Comparison of ENCODE assay signal across 24 mouse cellular contexts in the genomic region with DNA sequence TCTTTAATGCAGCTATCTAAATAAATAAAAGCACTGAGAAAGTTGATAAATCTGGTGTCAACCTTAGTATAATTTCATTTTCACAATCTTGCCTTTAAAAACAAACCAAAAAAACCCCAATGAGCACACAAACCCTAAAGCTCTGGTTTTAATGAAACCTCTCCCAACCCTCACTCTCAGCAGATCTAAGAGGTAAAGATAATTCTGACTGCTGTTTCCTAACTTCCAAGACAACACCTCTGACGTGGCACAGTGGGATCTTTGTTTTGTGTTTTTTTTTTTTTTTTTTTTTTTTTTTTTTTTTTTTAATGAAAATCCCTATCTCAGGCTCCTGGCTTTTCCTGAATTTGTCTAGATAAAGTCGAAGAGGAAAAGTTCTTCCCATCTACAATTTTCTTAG. TPM values are rescaled to one million over a fixed set of nuclear protein-coding genes. Genes with fewer than 3 reads are reported as not detected.
A peak's percentile ranks its signal among the peaks of the same experiment; 100 is the strongest.
DNase-seq lines count a peak whose midpoint lies in the region; ATAC-seq lines count a peak whose summit lies in the region.
"Had no signal": no experiment of that assay in that cellular context is flagged by ENCODE, and none has a peak within 500 bp of the region (broad histone marks: within the 10 kb centered on the region; RNA-seq: fewer than 3 reads in every experiment).

No protein-coding gene starts in this region.

- H3K27ac ChIP-seq in embryonic facial prominence, embryonic 12.5 days = 0 out of 2 replicates have a peak overlapping the region, but pooled peaks have one; percentile 66
- no peak overlapping the region for H3K27ac ChIP-seq in embryonic facial prominence, embryonic 10.5 days (replicated peaks)
- H3K27ac ChIP-seq in midbrain, embryonic 11.5 days (ENCODE audit: low read depth, low read length) = no peak overlapping the region
- no peak overlapping the region for H3K27ac ChIP-seq in midbrain, embryonic 14.5 days (replicated peaks; ENCODE audit: low read depth, low read length)
- peak overlapping the region; percentile 75; the same call in 1 of the 2 replicates for H3K27ac ChIP-seq in embryonic facial prominence, embryonic 15.5 days (replicated peaks)
- H3K27ac ChIP-seq: heart, embryonic 15.5 days had no signal

- H3K4me2 ChIP-seq in embryonic facial prominence, embryonic 12.5 days (replicated peaks) = no peak overlapping the region
- H3K4me2 ChIP-seq in midbrain, embryonic 11.5 days = no peak overlapping the region
- H3K4me2 ChIP-seq in midbrain, embryonic 14.5 days (ENCODE audit: low read length) = no peak overlapping the region
- H3K4me2 ChIP-seq in embryonic facial prominence, embryonic 15.5 days (replicated peaks) = 0 out of 2 replicates have a peak overlapping the region, but pooled peaks have one; percentile 48
- H3K4me2 ChIP-seq: hindbrain, embryonic 13.5 days had no signal

- H3K9ac ChIP-seq in embryonic facial prominence, embryonic 12.5 days = no peak overlapping the region
- no peak overlapping the region for H3K9ac ChIP-seq in midbrain, embryonic 11.5 days (ENCODE audit: low read length)
- H3K9ac ChIP-seq in midbrain, embryonic 14.5 days (replicated peaks; ENCODE audit: low read length) = no peak overlapping the region
- no peak overlapping the region for H3K9ac ChIP-seq in embryonic facial prominence, embryonic 15.5 days
- H3K9ac ChIP-seq: forebrain, postnatal 0 days; heart, embryonic 12.5 days; heart, embryonic 15.5 days had no signal

- H3K9me3 ChIP-seq in embryonic facial prominence, embryonic 12.5 days = no peaks in the 10 kb centered on the region
- H3K9me3 ChIP-seq in embryonic facial prominence, embryonic 10.5 days = no peaks in the 10 kb centered on the region
- no peaks in the 10 kb centered on the region for H3K9me3 ChIP-seq in midbrain, embryonic 11.5 days (ENCODE audit: control insufficient read depth, low read length)
- no peaks in the 10 kb centered on the region for H3K9me3 ChIP-seq in midbrain, embryonic 14.5 days (ENCODE audit: control insufficient read depth, low read length)
- H3K9me3 ChIP-seq in embryonic facial prominence, embryonic 15.5 days (replicated peaks) = no peaks in the 10 kb centered on the region
- H3K9me3 ChIP-seq: heart, embryonic 12.5 days; heart, embryonic 15.5 days; hindbrain, embryonic 10.5 days; hindbrain, embryonic 13.5 days had no signal

- peaks cover 56% of the 10 kb centered on the region for H3K4me1 ChIP-seq in embryonic facial prominence, embryonic 12.5 days
- peaks cover 79% of the 10 kb centered on the region for H3K4me1 ChIP-seq in embryonic facial prominence, embryonic 10.5 days
- peaks cover 25% of the 10 kb centered on the region for H3K4me1 ChIP-seq in midbrain, embryonic 11.5 days (ENCODE audit: control insufficient read depth, insufficient read depth, low read length)
- peaks cover 32% of the 10 kb centered on the region for H3K4me1 ChIP-seq in midbrain, embryonic 14.5 days (ENCODE audit: control insufficient read depth, insufficient read depth, low read length)
- peaks cover 55% of the 10 kb centered on the region for H3K4me1 ChIP-seq in embryonic facial prominence, embryonic 15.5 days

- no peaks in the 10 kb centered on the region for H3K36me3 ChIP-seq in embryonic facial prominence, embryonic 12.5 days
- no peaks in the 10 kb centered on the region for H3K36me3 ChIP-seq in embryonic facial prominence, embryonic 10.5 days (replicated peaks)
- H3K36me3 ChIP-seq in midbrain, embryonic 11.5 days (ENCODE audit: control insufficient read depth, insufficient read depth, low read length) = no peaks in the 10 kb centered on the region
- no peaks in the 10 kb centered on the region for H3K36me3 ChIP-seq in midbrain, embryonic 14.5 days (ENCODE audit: control insufficient read depth, insufficient read depth, low read length)
- no peaks in the 10 kb centered on the region for H3K36me3 ChIP-seq in embryonic facial prominence, embryonic 15.5 days
- H3K36me3 ChIP-seq: heart, embryonic 12.5 days; heart, embryonic 15.5 days; hindbrain, embryonic 10.5 days; hindbrain, embryonic 13.5 days had no signal

- no peak for ATAC-seq in embryonic facial prominence, embryonic 12.5 days (ENCODE audit: insufficient number of reproducible peaks, insufficient read depth, low FRiP score, low TSS enrichment)
- no peak for ATAC-seq in midbrain, embryonic 11.5 days (ENCODE audit: low FRiP score)
- ATAC-seq in midbrain, embryonic 14.5 days (ENCODE audit: low FRiP score, low TSS enrichment) = no peak
- ATAC-seq in embryonic facial prominence, embryonic 15.5 days (ENCODE audit: insufficient number of reproducible peaks, low FRiP score, low TSS enrichment, low read depth) = no peak
- ATAC-seq: forebrain, embryonic 14.5 days; forebrain, postnatal 0 days had no signal

- no peak for DNase-seq in embryonic facial prominence, embryonic 10.5 days (ENCODE audit: low spot score)
- DNase-seq in midbrain, embryonic 11.5 days (ENCODE audit: low spot score, missing footprints) = peak; percentile 83
- no peak for DNase-seq in midbrain, embryonic 14.5 days
- DNase-seq in frontal cortex, postnatal 25 days (ENCODE audit: low spot score in 2 of 2) = no peak
- DNase-seq in kidney, postnatal 10 days = no peak
- no peak for DNase-seq in right cerebral cortex, postnatal 36 days (ENCODE audit: low spot score in 2 of 2)
- DNase-seq: adrenal gland, adult 2 months; adrenal gland, postnatal 14 days; cerebellum, adult 11 months; cerebellum, adult 2 months; cerebellum, adult 9-11 months; cerebellum, postnatal 25 days; forebrain, postnatal 0 days; gastrocnemius, postnatal 25 days; heart, adult 18-20 months; heart, postnatal 10 days; heart, postnatal 36 days had no signal

- no peak overlapping the region for H3K4me3 ChIP-seq in embryonic facial prominence, embryonic 12.5 days
- H3K4me3 ChIP-seq in embryonic facial prominence, embryonic 10.5 days = no peak overlapping the region
- H3K4me3 ChIP-seq in midbrain, embryonic 11.5 days (ENCODE audit: low read depth, low read length) = no peak overlapping the region
- no peak overlapping the region for H3K4me3 ChIP-seq in midbrain, embryonic 14.5 days (replicated peaks; ENCODE audit: low read depth, low read length)
- H3K4me3 ChIP-seq in embryonic facial prominence, embryonic 15.5 days (replicated peaks) = no peak overlapping the region
- H3K4me3 ChIP-seq: heart, embryonic 12.5 days; heart, embryonic 15.5 days; hindbrain, embryonic 10.5 days; hindbrain, embryonic 13.5 days had no signal

- H3K27me3 ChIP-seq in embryonic facial prominence, embryonic 12.5 days = no peaks in the 10 kb centered on the region
- H3K27me3 ChIP-seq in embryonic facial prominence, embryonic 10.5 days (replicated peaks; ENCODE audit: low read depth, poor library complexity, severe bottlenecking) = peaks cover 9% of the 10 kb centered on the region; the same call in 1 of the 2 replicates
- H3K27me3 ChIP-seq in midbrain, embryonic 11.5 days (ENCODE audit: control insufficient read depth, insufficient read depth, low read length) = no peaks in the 10 kb centered on the region; the same call in 1 of the 2 replicates
- H3K27me3 ChIP-seq in midbrain, embryonic 14.5 days (ENCODE audit: control insufficient read depth, insufficient read depth, low read length) = peaks cover 7% of the 10 kb centered on the region; the same call in 1 of the 2 replicates
- no peaks in the 10 kb centered on the region for H3K27me3 ChIP-seq in embryonic facial prominence, embryonic 15.5 days

- 32% methylated on average over 2 of the region's 2 CpGs for WGBS in embryonic facial prominence, embryonic 12.5 days
- 42% methylated on average over 2 of the region's 2 CpGs for WGBS in embryonic facial prominence, embryonic 10.5 days
- 35% methylated on average over 2 of the region's 2 CpGs for WGBS in midbrain, embryonic 11.5 days
- WGBS in midbrain, embryonic 14.5 days = 42% methylated on average over 2 of the region's 2 CpGs
- WGBS in embryonic facial prominence, embryonic 15.5 days = 50% methylated on average over 2 of the region's 2 CpGs

RNA-seq across cellular contexts. Expression of a gene that starts 43.1 kb away (rescaled TPM):
- polyA plus RNA-seq in embryonic facial prominence, embryonic 12.5 days (2016; fragmentation: Nextera tagmentation; extraction: Ambion mirVana) = 64.4 and 65.0 TPM in 2 replicates
- 53.8 and 55.3 TPM in 2 replicates for polyA plus RNA-seq in embryonic facial prominence, embryonic 10.5 days (2016; fragmentation: Nextera tagmentation; extraction: Ambion mirVana)
- 7.8 and 9.8 TPM in 2 replicates for polyA plus RNA-seq in midbrain, embryonic 11.5 days (2014; fragmentation: Nextera tagmentation; extraction: Ambion mirVana)
- polyA plus RNA-seq in midbrain, embryonic 14.5 days (2014; fragmentation: Nextera tagmentation; extraction: Ambion mirVana) = 1.4 and 1.6 TPM in 2 replicates
- polyA plus RNA-seq in embryonic facial prominence, embryonic 15.5 days (2015; fragmentation: Nextera tagmentation; extraction: Ambion mirVana) = 71.8 and 86.8 TPM in 2 replicates

Comparison
In these comparisons a context has a peak if more than half of its experiments do, and no peak if none do; other contexts are left out.
1. H3K27ac ChIP-seq: peak in embryonic facial prominence, embryonic 12.5 days (single experiment) and embryonic facial prominence, embryonic 15.5 days (single experiment); none in embryonic facial prominence, embryonic 10.5 days (single experiment), midbrain, embryonic 11.5 days (single experiment) and midbrain, embryonic 14.5 days (single experiment).